Mouse (Mus musculus): Measurements from ENCODE around the gene Cdh23. TPM values are rescaled to one million over a fixed set of nuclear protein-coding genes. Genes with fewer than 3 reads are reported as not detected.

Gene Cdh23
- polyA plus RNA-seq, 1 experiment from 2014 or later, result 0.19 TPM

- no peak overlapping the region for H3K4me2 ChIP-seq
- H3K36me3 ChIP-seq, result no peaks in the 10 kb centered on the region
- H3K9ac ChIP-seq, result no peak overlapping the region
- no peaks in the 10 kb centered on the region for H3K9me3 ChIP-seq (replicated peaks)
- WGBS (ENCODE audit: insufficient replicate concordance), result 63% methylated on average over 4 of the region's 4 CpGs
- H3K4me1 ChIP-seq, result no peaks in the 10 kb centered on the region
- no peaks in the 10 kb centered on the region for H3K27me3 ChIP-seq (replicated peaks)
- H3K27ac ChIP-seq, result no peak overlapping the region
- H3K4me3 ChIP-seq, result no peak overlapping the region
- no peak for ATAC-seq
These were observed 380.1 kb downstream of the Cdh23 start for GRCm38 (mm10) chr10:60316166-60316565.

DNA sequence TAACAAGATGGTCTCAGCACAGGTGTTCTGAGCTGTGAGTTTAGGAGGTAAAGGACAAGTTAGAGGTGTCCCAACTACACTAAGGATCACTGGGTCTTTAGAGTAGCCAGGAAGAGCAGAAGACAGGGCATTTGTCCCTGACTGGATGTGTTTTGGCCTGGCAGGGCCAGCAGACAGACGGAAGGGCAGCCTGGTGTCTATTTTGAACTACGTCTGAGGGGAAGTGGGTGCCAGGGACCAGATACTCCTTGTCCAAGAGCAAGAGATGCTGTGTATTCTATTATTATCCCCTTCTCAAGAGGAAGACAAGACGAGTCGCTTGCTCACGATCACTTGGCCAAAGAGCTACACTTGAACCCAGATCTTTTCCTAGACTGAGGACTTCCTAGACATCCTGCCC lies 382.7 kb downstream of the Cdh23 start:
- H3K4me2 ChIP-seq, result no peak overlapping the region
- H3K9me3 ChIP-seq (replicated peaks), result no peaks in the 10 kb centered on the region
- H3K27me3 ChIP-seq (replicated peaks), result no peaks in the 10 kb centered on the region
- no peak overlapping the region for H3K27ac ChIP-seq
- no peak overlapping the region for H3K9ac ChIP-seq
- ATAC-seq, result no peak
- H3K4me1 ChIP-seq, result no peaks in the 10 kb centered on the region
- 70% methylated on average over 5 of the region's 5 CpGs for WGBS (ENCODE audit: insufficient replicate concordance)
- no peaks in the 10 kb centered on the region for H3K36me3 ChIP-seq
- H3K4me3 ChIP-seq, result no peak overlapping the region

- H3K4me3 ChIP-seq, result no peak overlapping the region
- H3K36me3 ChIP-seq, result no peaks in the 10 kb centered on the region
- H3K4me2 ChIP-seq, result no peak overlapping the region
- no peaks in the 10 kb centered on the region for H3K9me3 ChIP-seq (replicated peaks)
- no peak overlapping the region for H3K27ac ChIP-seq
- no peak for ATAC-seq
- no peaks in the 10 kb centered on the region for H3K27me3 ChIP-seq (replicated peaks)
- no peaks in the 10 kb centered on the region for H3K4me1 ChIP-seq
- H3K9ac ChIP-seq, result no peak overlapping the region
- 80% methylated on average over 13 of the region's 13 CpGs for WGBS (ENCODE audit: insufficient replicate concordance)
These were observed 385.7 kb downstream of the Cdh23 start for GRCm38 (mm10) chr10:60310629-60311028.

DNA sequence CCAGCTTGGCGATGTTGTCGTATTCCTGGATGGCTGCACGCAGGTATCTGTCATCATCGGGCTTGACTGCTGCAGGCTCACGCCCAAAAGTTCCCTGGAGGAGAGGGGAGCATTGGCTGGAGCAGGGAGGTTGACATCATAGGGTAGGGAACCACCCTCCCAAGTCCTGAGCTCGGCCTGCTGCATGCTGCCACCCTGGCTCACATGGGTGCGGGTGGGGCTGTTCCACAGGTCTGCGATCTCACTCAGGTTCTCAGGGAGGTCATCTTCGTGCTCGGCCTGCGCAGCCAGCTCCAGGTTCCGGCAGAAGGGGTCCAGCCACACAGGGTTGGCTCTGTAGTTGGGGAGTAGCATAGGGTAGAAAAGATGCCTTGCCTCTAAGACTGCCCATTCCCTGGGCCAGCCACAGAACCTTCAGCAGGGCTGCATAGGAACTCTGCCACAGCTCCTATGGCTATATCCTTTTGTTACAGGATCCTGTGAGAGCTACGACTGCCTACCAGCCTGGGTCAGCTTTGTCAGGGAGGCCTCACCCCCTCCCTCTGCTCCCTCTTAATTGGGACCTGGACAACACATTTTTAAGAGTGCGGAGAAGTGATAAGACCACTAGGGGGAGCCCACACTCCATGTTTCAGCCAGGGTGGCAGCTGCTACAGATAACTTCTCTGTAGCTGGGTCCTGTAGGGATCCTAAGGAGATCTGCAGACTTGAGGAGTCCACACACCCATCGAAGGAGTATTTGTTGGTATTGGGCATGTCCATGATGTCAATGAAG lies 391.2 kb downstream of the Cdh23 start:
- Histone ChIP-seq H3K4me1 (no peaks in the 10 kb centered on the region), H3K4me3 (no peak overlapping the region), H3K27me3 (replicated peaks) (no peaks in the 10 kb centered on the region), H3K27ac (no peak overlapping the region), H3K36me3 (peaks cover 36% of the 10 kb centered on the region), H3K9me3 (replicated peaks) (no peaks in the 10 kb centered on the region), H3K4me2 (no peak overlapping the region), H3K9ac (no peak overlapping the region)
- WGBS (ENCODE audit: insufficient replicate concordance), result 54% methylated on average over 15 of the region's 15 CpGs
- ATAC-seq, result peak; percentile 42

DNA sequence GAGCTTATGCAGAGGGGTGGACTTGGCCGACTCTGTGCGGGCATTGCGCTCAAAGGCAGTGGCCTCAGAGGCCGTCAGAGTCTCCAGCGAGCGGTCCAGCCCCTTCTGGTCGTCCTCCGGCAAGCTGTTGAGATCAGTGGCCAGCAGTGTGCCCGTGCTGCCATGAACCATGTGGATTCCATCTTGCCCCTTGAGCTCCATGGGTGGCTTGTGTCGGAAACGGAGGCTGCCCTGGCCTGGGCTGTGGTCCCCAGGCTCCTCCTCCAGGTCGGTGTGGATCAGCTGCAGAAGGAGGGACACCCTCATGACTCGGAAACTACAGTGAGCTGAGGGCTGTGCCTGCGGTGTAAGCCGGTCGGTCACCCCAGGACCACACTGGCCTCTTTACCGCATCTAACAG lies 392.9 kb downstream of the Cdh23 start:
- Histone ChIP-seq H3K9me3 (replicated peaks) (no peaks in the 10 kb centered on the region), H3K4me3 (no peak overlapping the region), H3K27ac (no peak overlapping the region), H3K36me3 (peaks cover 53% of the 10 kb centered on the region), H3K4me2 (no peak overlapping the region), H3K27me3 (replicated peaks) (no peaks in the 10 kb centered on the region), H3K9ac (no peak overlapping the region), H3K4me1 (no peaks in the 10 kb centered on the region)
- 86% methylated on average over 17 of the region's 17 CpGs for WGBS (ENCODE audit: insufficient replicate concordance)
- ATAC-seq, result no peak

- Histone ChIP-seq H3K27ac (no peak overlapping the region), H3K9me3 (replicated peaks) (no peaks in the 10 kb centered on the region), H3K36me3 (peaks cover 85% of the 10 kb centered on the region), H3K9ac (no peak overlapping the region), H3K27me3 (replicated peaks) (no peaks in the 10 kb centered on the region), H3K4me3 (no peak overlapping the region), H3K4me2 (no peak overlapping the region), H3K4me1 (no peaks in the 10 kb centered on the region)
- WGBS (ENCODE audit: insufficient replicate concordance), result 95% methylated on average over 12 of the region's 12 CpGs
- ATAC-seq, result no peak
These were observed 396.7 kb downstream of the Cdh23 start for GRCm38 (mm10) chr10:60299636-60300035.

DNA sequence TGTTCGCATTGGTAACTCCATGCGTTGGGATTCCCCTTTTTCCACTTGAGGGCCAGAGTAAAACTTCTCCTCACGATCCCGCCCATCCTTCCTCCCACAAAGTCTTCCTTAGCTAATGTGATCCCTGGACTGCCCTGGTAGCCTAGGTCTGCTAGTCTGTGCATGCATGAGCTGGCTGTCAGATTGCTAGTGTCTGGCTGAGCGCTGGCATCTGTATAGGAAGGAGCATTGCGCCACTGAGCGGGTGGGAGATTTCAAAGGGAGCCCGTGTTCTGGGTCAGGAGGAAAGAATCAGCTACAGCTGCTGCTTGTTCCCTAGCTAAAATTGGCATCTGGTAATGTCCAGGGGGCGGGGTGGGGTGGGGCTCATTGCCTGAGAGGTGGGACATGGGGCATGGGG lies 400.3 kb downstream of the Cdh23 start:
- Histone ChIP-seq H3K4me3 (no peak overlapping the region), H3K36me3 (peaks cover 92% of the 10 kb centered on the region), H3K9ac (no peak overlapping the region), H3K27me3 (replicated peaks) (no peaks in the 10 kb centered on the region), H3K4me2 (no peak overlapping the region), H3K4me1 (peaks cover 15% of the 10 kb centered on the region), H3K9me3 (replicated peaks) (no peaks in the 10 kb centered on the region), H3K27ac (no peak overlapping the region)
- 85% methylated on average over 9 of the region's 9 CpGs for WGBS (ENCODE audit: insufficient replicate concordance)
- ATAC-seq, result no peak

DNA sequence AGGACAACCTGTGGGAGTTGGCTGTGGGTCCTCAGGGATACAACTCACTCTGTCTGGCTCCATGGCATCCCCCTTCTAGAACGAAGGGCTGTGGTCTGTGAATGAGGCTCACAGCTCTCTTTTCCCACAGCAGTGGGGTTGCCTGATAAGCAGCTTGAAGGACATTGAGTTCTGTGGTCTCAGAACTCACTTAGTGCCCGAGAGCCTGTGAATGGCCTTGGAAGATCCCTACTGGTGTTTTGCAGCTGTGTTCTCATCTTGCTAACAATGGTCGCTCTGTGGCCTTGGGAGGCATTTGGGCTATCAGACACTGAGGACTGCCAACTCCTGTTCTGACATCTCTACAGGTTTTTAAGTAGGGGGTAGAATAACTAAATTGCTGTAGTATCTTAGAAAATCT lies 400.9 kb downstream of the Cdh23 start:
- Histone ChIP-seq H3K4me1 (peaks cover 22% of the 10 kb centered on the region), H3K36me3 (peaks cover 86% of the 10 kb centered on the region), H3K27ac (no peak overlapping the region), H3K9me3 (replicated peaks) (no peaks in the 10 kb centered on the region), H3K4me2 (no peak overlapping the region), H3K27me3 (replicated peaks) (no peaks in the 10 kb centered on the region), H3K4me3 (no peak overlapping the region), H3K9ac (no peak overlapping the region)
- 38% methylated on average over 3 of the region's 3 CpGs for WGBS (ENCODE audit: insufficient replicate concordance)
- no peak for ATAC-seq

- Histone ChIP-seq H3K9me3 (replicated peaks) (no peaks in the 10 kb centered on the region), H3K27me3 (replicated peaks) (no peaks in the 10 kb centered on the region), H3K4me1 (peaks cover 29% of the 10 kb centered on the region), H3K4me2 (no peak overlapping the region), H3K4me3 (no peak overlapping the region), H3K9ac (no peak overlapping the region), H3K36me3 (peaks cover 78% of the 10 kb centered on the region), H3K27ac (no peak overlapping the region)
- 81% methylated on average over 7 of the region's 7 CpGs for WGBS (ENCODE audit: insufficient replicate concordance)
- ATAC-seq, result no peak
These were observed 401.7 kb downstream of the Cdh23 start for GRCm38 (mm10) chr10:60294621-60295020.

- H3K4me1 ChIP-seq, result peaks cover 50% of the 10 kb centered on the region
These were observed 404.1 kb downstream of the Cdh23 start for GRCm38 (mm10) chr10:60292209-60292608.

DNA sequence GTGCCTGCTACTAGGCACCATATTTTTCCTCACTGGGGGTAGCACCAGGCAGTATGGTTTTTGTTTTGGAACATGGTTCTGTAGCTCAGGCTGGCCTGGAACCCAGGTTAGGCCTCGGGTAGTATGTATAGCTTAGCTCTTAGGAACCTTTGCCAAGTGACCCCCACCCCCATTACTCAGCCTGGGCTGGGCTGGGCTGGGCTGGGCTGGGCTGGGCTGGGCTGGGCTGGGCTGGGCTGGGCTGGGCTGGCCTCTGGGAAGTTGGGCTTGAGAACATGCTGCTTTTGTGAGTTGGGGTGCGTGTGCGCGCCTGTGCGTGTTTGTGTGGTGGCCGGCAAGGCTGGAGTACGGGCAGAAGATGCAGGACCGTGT lies 405.6 kb downstream of the Cdh23 start:
- Histone ChIP-seq H3K4me3 (peak overlapping the region; percentile 12; the same call in 1 of the 2 replicates), H3K9ac (peak overlapping the region; percentile 27; the same call in 1 of the 2 replicates), H3K27ac (peak overlapping the region; percentile 49), H3K4me1 (peaks cover 59% of the 10 kb centered on the region), H3K36me3 (peaks cover 47% of the 10 kb centered on the region), H3K9me3 (replicated peaks) (no peaks in the 10 kb centered on the region), H3K27me3 (replicated peaks) (no peaks in the 10 kb centered on the region), H3K4me2 (peak overlapping the region; percentile 55)
- WGBS (ENCODE audit: insufficient replicate concordance), result 61% methylated on average over 8 of the region's 8 CpGs
- peak; percentile 22; the same call in 1 of the 2 replicates for ATAC-seq

More at GRCm38 (mm10) chr10:60292209-60292608, 404.1 kb downstream of the Cdh23 start:
- Histone ChIP-seq H3K9ac (no peak overlapping the region), H3K4me3 (no peak overlapping the region), H3K9me3 (replicated peaks) (no peaks in the 10 kb centered on the region), H3K4me2 (peak overlapping the region; percentile 12; the same call in 1 of the 2 replicates), H3K36me3 (peaks cover 57% of the 10 kb centered on the region), H3K27me3 (replicated peaks) (no peaks in the 10 kb centered on the region), H3K27ac (no peak overlapping the region)
- 33% methylated on average over 8 of the region's 8 CpGs for WGBS (ENCODE audit: insufficient replicate concordance)
- no peak for ATAC-seq

DNA sequence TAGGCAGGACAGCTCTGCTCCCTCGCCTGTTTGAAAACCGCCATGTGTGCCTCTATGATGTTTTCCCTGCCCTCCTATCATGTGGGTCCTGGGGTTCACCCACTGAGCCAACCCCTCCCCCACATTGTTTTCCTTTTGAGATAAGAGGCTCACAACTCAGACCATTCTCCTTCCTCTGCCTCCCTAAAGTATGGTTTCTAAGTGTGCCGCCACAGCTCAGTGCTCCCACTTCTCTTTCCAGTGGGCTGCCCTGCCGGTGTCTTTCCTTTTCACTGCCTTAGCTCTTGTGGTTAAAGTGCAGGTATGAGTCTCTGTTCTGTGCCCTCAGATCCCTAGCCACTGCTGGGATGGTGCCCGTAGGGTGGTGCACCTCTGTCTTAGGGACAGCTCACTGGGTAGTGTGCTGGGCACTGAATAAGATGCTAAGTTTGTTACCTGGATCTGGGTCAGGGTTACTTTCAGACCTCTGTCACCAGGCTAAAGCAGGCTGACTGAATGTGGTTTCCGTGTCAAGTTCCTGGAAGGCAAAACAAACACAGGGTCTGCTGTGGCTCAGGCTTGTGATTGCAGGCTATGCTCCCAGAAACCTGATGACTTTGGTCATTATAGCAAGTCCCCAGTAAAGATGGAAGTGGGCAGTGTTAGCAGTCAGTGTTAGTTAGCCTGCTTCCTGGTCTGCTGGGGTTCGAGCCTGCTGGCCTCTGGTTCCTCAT lies 406.1 kb downstream of the Cdh23 start:
- H3K9me3 ChIP-seq (replicated peaks), result no peaks in the 10 kb centered on the region
- peak overlapping the region; percentile 49 for H3K27ac ChIP-seq
- H3K4me2 ChIP-seq, result peak overlapping the region; percentile 55
- H3K27me3 ChIP-seq (replicated peaks), result no peaks in the 10 kb centered on the region
- H3K4me1 ChIP-seq, result peaks cover 65% of the 10 kb centered on the region
- ATAC-seq, result peak; percentile 65
- H3K4me3 ChIP-seq, result no peak overlapping the region
- 0 out of 2 replicates have a peak overlapping the region, but pooled peaks have one; percentile 27 for H3K9ac ChIP-seq
- 18% methylated on average over 7 of the region's 7 CpGs for WGBS (ENCODE audit: insufficient replicate concordance)
- peaks cover 46% of the 10 kb centered on the region for H3K36me3 ChIP-seq

Data from liver, embryonic 12.5 days (tissue).